Mouse (Mus musculus): ENCODE results near the gene Ift81.

DNA sequence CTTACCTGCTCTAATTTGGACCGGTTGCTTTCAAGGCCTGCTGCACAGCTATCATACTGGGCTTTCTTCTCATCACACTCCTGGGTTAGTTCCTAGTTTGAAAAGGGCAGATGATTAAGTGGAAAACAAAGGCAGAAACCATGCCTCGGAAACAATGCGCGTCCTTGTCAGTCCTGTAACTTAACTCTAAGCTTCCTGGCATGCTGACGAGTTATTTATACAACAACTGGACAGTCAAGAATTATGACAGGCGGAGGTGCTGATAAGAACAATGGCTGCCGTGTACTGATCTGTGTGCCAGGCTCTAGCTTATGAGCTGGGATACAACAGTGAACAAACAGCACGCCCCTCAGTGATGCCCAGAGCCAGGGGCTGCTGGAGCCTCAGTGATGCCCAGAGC, 53.7 kb downstream of the Ift81 start:
- TF ChIP-seq EP300 (IDR thresholded peaks at IDR 0.05; ENCODE audit: low read depth), result no peak
- no peak for TF ChIP-seq CTCF (IDR thresholded peaks at IDR 0.05; ENCODE audit: low read depth)
